Mouse (Mus musculus): ENCODE measurements around the gene Ppp1r35.

DNA sequence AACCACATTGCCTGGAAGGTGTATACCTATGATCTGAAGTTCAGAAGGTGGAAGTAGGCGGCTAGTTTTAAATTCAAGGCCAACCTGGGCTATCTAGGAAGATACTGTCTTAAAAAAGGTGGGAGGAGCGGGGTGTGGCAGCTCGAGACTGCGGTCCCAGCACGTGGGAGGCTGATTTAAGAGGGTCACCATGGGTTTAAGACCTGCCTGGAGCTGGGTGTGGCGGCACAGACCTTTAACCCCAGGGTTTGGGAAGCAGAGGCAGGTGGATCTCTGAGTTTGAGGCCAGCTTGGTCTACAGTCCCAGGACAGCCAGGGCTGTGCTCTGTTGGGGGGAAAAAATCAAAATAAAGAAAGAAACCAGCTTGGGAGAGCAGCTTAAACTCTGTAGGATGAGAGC, 26.7 kb upstream of the Ppp1r35 start:
- TF ChIP-seq CTCF (IDR thresholded peaks at IDR 0.05; ENCODE audit: low read depth) (no peak), EP300 (optimal IDR thresholded peaks at IDR 0.05) (no peak)
